Mouse (Mus musculus) liver, embryonic 14 days (tissue): ENCODE data around the gene Pramef25. TPM values are rescaled to one million over a fixed set of nuclear protein-coding genes. Genes with fewer than 3 reads are reported as not detected.

Experiments
- polyA plus RNA-seq: library from polyadenylated mRNA; depleted of rRNA; stranded (reverse); fragments of >200 nt; gene quantifications from 2 replicates; pipeline ENCODE4 v1.2.3, GENCODE M21; 2012; rRNA removed

Gene Pramef25
- polyA plus RNA-seq, result not detected in 2 replicates

DNA sequence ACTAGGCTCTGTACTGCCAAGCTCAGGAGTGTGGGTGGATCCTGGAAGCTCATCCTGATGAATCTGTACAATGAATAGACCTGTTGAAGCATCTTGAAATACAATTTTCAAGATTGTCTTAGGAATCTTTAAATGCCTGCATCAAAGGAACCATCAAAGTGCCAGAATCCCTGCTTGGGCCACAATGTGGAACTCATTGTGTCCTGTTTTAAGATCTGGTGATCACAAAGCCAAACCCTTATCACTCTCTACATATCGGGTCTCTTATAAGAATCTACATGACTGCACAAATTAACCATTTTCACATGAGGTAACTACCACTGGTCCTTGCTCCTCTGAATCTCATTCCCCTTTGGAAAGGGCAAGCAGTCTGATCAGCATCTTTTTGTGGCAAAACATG, at the start of gene Pramef25:
Pramef25 (minus strand) TSS at position 101 of the 400 bp plus-strand sequence.

DNA sequence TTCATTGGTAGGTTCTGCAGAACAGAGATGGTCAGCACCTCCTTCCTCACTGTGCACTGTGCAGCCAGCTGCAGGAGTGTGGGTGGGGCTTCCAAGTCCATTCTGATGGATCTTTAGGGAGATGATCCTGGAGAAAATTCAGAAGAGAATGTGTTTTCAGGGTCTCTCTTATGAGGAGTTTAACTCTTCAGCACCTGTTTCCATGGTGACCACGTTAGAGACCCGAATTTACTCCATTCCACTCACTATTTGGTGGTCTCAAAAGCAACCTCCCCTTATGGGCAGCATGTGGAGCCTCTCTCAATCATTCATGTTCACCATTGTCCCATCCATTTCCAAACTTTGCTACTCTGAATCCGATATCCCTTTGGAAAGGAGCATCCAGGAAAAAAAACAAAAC, 43.5 kb upstream of the Pramef25 start, which contains the start of gene Pramef17:
Pramef17 (minus strand) TSS at position 101 of the 400 bp plus-strand sequence.

DNA sequence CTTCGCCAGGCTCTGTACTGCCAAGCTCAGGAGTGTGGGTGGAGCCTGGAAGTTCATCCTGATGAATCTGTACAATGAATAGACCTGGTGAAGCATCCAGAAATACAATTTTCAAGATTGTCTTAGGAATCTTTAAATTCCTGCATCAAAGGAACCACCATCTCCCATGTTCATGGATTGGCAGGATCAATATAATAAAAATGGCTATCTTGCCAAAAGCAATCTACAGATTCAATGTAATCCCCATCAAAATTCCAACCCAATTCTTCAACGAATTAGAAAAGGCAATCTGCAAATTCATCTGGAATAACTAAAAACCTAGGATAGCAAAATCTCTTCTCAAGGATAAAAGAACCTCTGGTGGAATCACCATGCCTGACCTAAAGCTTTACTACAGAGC, 16.0 kb upstream of the Pramef25 start, which contains the start of gene Gm13101:
Gm13101 (minus strand) TSS at position 101 of the 400 bp plus-strand sequence.

GRCm38 (mm10) chr4:143900280-143900679, 50.5 kb downstream of the Pramef25 start, which contains the start of gene Pramef6:
Gene Pramef6, minus strand, starts transcription at chr4:143900380.

Other genes with a start within 250 kb of the Pramef25 start
- gene Gm13089, start 248.3 kb downstream of the Pramef25 start, polyA plus RNA-seq, result not detected in 2 replicates
- not detected in 2 replicates for gene Gm13078, start 231.6 kb downstream of the Pramef25 start, polyA plus RNA-seq
- gene Gm13023, start 161.7 kb downstream of the Pramef25 start, polyA plus RNA-seq, result not detected in 2 replicates
- not detected in 2 replicates for gene Gm13084, start 134.9 kb downstream of the Pramef25 start, polyA plus RNA-seq
- not detected in 2 replicates for gene Gm13103, start 104.5 kb downstream of the Pramef25 start, polyA plus RNA-seq
- not detected in 2 replicates for gene Pramef6, start 50.6 kb downstream of the Pramef25 start, polyA plus RNA-seq
- gene Gm13101, start 15.9 kb upstream of the Pramef25 start, polyA plus RNA-seq, result not detected in 2 replicates
- gene Pramef17, start 43.4 kb upstream of the Pramef25 start, polyA plus RNA-seq, result not detected in 2 replicates
- not detected in 2 replicates for gene Pramel4, start 108.1 kb upstream of the Pramef25 start, polyA plus RNA-seq
- not detected in 2 replicates for gene Gm13102, start 155.5 kb upstream of the Pramef25 start, polyA plus RNA-seq
- gene Oog3, start 211.6 kb upstream of the Pramef25 start, polyA plus RNA-seq, result not detected in 2 replicates
- gene Oog2, start 239.7 kb upstream of the Pramef25 start, polyA plus RNA-seq, result not detected in 2 replicates